Mouse (Mus musculus) ES-E14 (cell line): ENCODE results near the gene Otog.

Source experiments
- CHD2 ChIP-seq: IDR thresholded peaks from 2 replicates; pipeline ENCODE4 v1.6.1; 2014; ENCODE audit warnings: mild to moderate bottlenecking, low read depth, low read length, inconsistent platforms
- HCFC1 ChIP-seq: IDR thresholded peaks from 2 replicates; pipeline ENCODE4 v1.6.1; 2012; ENCODE audit warnings: low read length, inconsistent platforms, borderline replicate concordance; ENCODE audit not compliant: insufficient read depth
- MAFK ChIP-seq: IDR thresholded peaks from 2 replicates; pipeline ENCODE4 v1.6.1; 2014; ENCODE audit warnings: mild to moderate bottlenecking, low read depth, low read length, inconsistent platforms; ENCODE audit not compliant: insufficient read depth
- ZC3H11A ChIP-seq: IDR thresholded peaks from 2 replicates; pipeline ENCODE4 v1.6.1; 2012; ENCODE audit warnings: low read depth, mild to moderate bottlenecking, inconsistent platforms, low read length, borderline replicate concordance

DNA sequence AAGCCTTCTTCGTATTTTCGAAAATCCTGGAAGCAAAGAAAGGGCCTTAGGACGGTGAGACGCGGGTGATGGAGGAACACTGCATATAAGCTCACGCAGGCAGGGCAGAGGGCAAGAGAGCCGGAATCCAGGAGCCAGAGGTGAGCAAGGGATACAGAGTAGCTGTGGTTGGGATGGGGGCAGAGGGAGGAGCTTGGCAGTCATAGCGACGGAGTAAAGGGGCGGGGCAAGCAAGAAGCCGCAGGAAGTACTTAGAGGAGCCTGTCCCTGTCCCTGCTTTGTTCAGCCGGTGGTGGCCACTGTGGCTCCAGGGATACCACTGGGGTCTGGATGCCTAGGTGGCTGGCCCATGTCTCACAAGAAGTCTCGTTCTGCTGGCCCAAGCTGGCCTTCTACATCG, 39.1 kb upstream of the Otog start:
- TF ChIP-seq CHD2 (no peak), HCFC1 (no peak), ZC3H11A (no peak), MAFK (no peak)
